16 mouse cellular contexts compared by ENCODE assay signal in the genomic region with DNA sequence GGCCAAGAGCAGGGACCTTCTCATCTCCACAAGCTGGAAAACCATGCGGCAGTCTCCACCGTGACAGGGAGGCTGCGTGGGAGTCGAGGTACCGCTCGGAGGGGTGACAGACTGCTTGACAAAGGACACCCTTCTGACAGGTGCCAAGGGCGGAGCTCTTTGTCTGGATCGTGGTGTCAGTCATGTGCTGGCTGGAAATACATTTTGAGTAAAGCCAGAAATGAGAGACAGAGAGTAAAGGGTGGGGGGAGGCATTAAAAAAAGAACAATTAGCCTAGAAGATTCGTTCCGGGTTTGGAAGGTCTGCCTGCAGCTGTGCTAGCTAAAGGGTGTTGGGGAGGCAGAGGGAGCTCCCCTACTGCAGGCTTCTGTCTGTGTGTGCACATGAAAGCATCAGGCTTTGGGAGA. TPM values are rescaled to one million over a fixed set of nuclear protein-coding genes. Genes with fewer than 3 reads are reported as not detected.
DNase-seq lines count a peak whose midpoint lies in the region; ATAC-seq lines count a peak whose summit lies in the region.
"Had no signal": no experiment of that assay in that cellular context is flagged by ENCODE, and none has a peak within 500 bp of the region (broad histone marks: within the 10 kb centered on the region; RNA-seq: fewer than 3 reads in every experiment).

No protein-coding gene starts in this region.

- intact Hi-C loops in left cerebral cortex, postnatal 4 days (cut with DNase I): no loop called here

- no peaks in the 10 kb centered on the region for H3K4me1 ChIP-seq in forebrain, embryonic 12.5 days
- no peaks in the 10 kb centered on the region for H3K4me1 ChIP-seq in forebrain, embryonic 11.5 days (replicated peaks; ENCODE audit: control insufficient read depth, insufficient read depth, low read length)
- no peaks in the 10 kb centered on the region; the same call in 1 of the 2 replicates for H3K4me1 ChIP-seq in forebrain, embryonic 16.5 days (replicated peaks; ENCODE audit: control insufficient read depth, insufficient read depth, low read length)
- no peaks in the 10 kb centered on the region for H3K4me1 ChIP-seq in midbrain, embryonic 15.5 days
- H3K4me1 ChIP-seq: embryonic facial prominence, embryonic 12.5 days; stomach, embryonic 15.5 days had no signal

- peaks cover 46% of the 10 kb centered on the region for H3K36me3 ChIP-seq in forebrain, embryonic 12.5 days (replicated peaks)
- H3K36me3 ChIP-seq in forebrain, embryonic 11.5 days (ENCODE audit: control insufficient read depth, insufficient read depth, low read length): peaks cover 2% of the 10 kb centered on the region; the same call in 1 of the 2 replicates
- peaks cover 26% of the 10 kb centered on the region for H3K36me3 ChIP-seq in forebrain, embryonic 16.5 days (ENCODE audit: control insufficient read depth, insufficient read depth)
- peaks cover 37% of the 10 kb centered on the region for H3K36me3 ChIP-seq in midbrain, embryonic 15.5 days (replicated peaks)

- H3K27me3 ChIP-seq in forebrain, embryonic 12.5 days: no peaks in the 10 kb centered on the region; the same call in 1 of the 2 replicates
- H3K27me3 ChIP-seq in forebrain, embryonic 11.5 days (ENCODE audit: control insufficient read depth, insufficient read depth, low read length): no peaks in the 10 kb centered on the region
- H3K27me3 ChIP-seq in forebrain, embryonic 16.5 days (replicated peaks; ENCODE audit: control insufficient read depth, insufficient read depth, low read length): no peaks in the 10 kb centered on the region
- H3K27me3 ChIP-seq in midbrain, embryonic 15.5 days (replicated peaks): no peaks in the 10 kb centered on the region
- H3K27me3 ChIP-seq: embryonic facial prominence, embryonic 12.5 days; stomach, embryonic 15.5 days had no signal

- DNase-seq in forebrain, embryonic 11.5 days (ENCODE audit: low spot score): no peak
- peak; percentile 20 to 38 for DNase-seq in left cerebral cortex, adult 9 months (ENCODE audit: low spot score in 2 of 2)
- DNase-seq in left cerebral cortex, postnatal 4 days: no peak
- no peak for DNase-seq in retina, embryonic 14.5 days (ENCODE audit: low spot score)
- no peak for DNase-seq in yolk sac, embryonic 10.5 days (ENCODE audit: low spot score)
- DNase-seq: cerebellum, postnatal 14 days; gastrocnemius, adult 2 months; kidney, adult 8-10 months; lung, postnatal 10 days had no signal

- ATAC-seq in forebrain, embryonic 12.5 days (ENCODE audit: low FRiP score): no peak
- ATAC-seq in forebrain, embryonic 11.5 days (replicated peaks; ENCODE audit: low FRiP score): no peak
- ATAC-seq in forebrain, embryonic 16.5 days: peak; percentile 70
- no peak; the same call in 1 of the 2 replicates for ATAC-seq in midbrain, embryonic 15.5 days (replicated peaks)

- WGBS in forebrain, embryonic 12.5 days: 81% methylated on average over 10 of the region's 10 CpGs
- WGBS in forebrain, embryonic 11.5 days: 84% methylated on average over 10 of the region's 10 CpGs
- 49% methylated on average over 10 of the region's 10 CpGs for WGBS in forebrain, embryonic 16.5 days
- 75% methylated on average over 10 of the region's 10 CpGs for WGBS in midbrain, embryonic 15.5 days

- no peak overlapping the region for H3K9ac ChIP-seq in forebrain, embryonic 12.5 days
- H3K9ac ChIP-seq in forebrain, embryonic 11.5 days (ENCODE audit: low read length): no peak overlapping the region
- H3K9ac ChIP-seq in forebrain, embryonic 16.5 days (replicated peaks; ENCODE audit: low read depth, low read length): 0 out of 2 replicates have a peak overlapping the region, but pooled peaks have one; percentile 1
- no peak overlapping the region for H3K9ac ChIP-seq in midbrain, embryonic 15.5 days
- H3K9ac ChIP-seq: embryonic facial prominence, embryonic 12.5 days; stomach, embryonic 15.5 days had no signal

- no peak overlapping the region for H3K4me3 ChIP-seq in forebrain, embryonic 12.5 days (replicated peaks)
- H3K4me3 ChIP-seq in forebrain, embryonic 11.5 days (ENCODE audit: low read depth, low read length): no peak overlapping the region
- no peak overlapping the region for H3K4me3 ChIP-seq in forebrain, embryonic 16.5 days (replicated peaks; ENCODE audit: low read length)
- no peak overlapping the region for H3K4me3 ChIP-seq in midbrain, embryonic 15.5 days
- H3K4me3 ChIP-seq: embryonic facial prominence, embryonic 12.5 days; gastrocnemius, adult 2 months; stomach, embryonic 15.5 days had no signal

- no peak overlapping the region for H3K4me2 ChIP-seq in forebrain, embryonic 12.5 days
- no peak overlapping the region for H3K4me2 ChIP-seq in forebrain, embryonic 11.5 days (ENCODE audit: low read depth, low read length, severe bottlenecking)
- H3K4me2 ChIP-seq in forebrain, embryonic 16.5 days (ENCODE audit: low read length): no peak overlapping the region
- H3K4me2 ChIP-seq in midbrain, embryonic 15.5 days: no peak overlapping the region
- H3K4me2 ChIP-seq: embryonic facial prominence, embryonic 12.5 days; liver, embryonic 11.5 days; stomach, embryonic 15.5 days had no signal

- H3K9me3 ChIP-seq in forebrain, embryonic 12.5 days: no peaks in the 10 kb centered on the region
- H3K9me3 ChIP-seq in forebrain, embryonic 11.5 days (ENCODE audit: control insufficient read depth, low read length): no peaks in the 10 kb centered on the region
- no peaks in the 10 kb centered on the region for H3K9me3 ChIP-seq in forebrain, embryonic 16.5 days (ENCODE audit: control insufficient read depth, low read length)
- H3K9me3 ChIP-seq in midbrain, embryonic 15.5 days: no peaks in the 10 kb centered on the region
- H3K9me3 ChIP-seq: embryonic facial prominence, embryonic 12.5 days; stomach, embryonic 15.5 days had no signal

- peak overlapping the region; percentile 32 for H3K27ac ChIP-seq in forebrain, embryonic 12.5 days
- no peak overlapping the region for H3K27ac ChIP-seq in forebrain, embryonic 11.5 days (ENCODE audit: low read depth, low read length)
- peak overlapping the region; percentile 77 for H3K27ac ChIP-seq in forebrain, embryonic 16.5 days (ENCODE audit: low read length)
- peak overlapping the region; percentile 34; the same call in 1 of the 2 replicates for H3K27ac ChIP-seq in midbrain, embryonic 15.5 days
- H3K27ac ChIP-seq: embryonic facial prominence, embryonic 12.5 days; gastrocnemius, adult 2 months; stomach, embryonic 15.5 days had no signal

RNA-seq across cellular contexts. Expression of gene Aifm2, which starts 21.6 kb away (rescaled TPM):
- polyA plus RNA-seq in forebrain, embryonic 12.5 days (2016; fragmentation: Nextera tagmentation; extraction: Ambion mirVana): 5.8 and 6.1 TPM in 2 replicates
- 5.9 and 6.2 TPM in 2 replicates for polyA plus RNA-seq in forebrain, embryonic 11.5 days (2014; fragmentation: Nextera tagmentation; extraction: Ambion mirVana)
- 10 to 100 TPM in 1 of 2 experiments, 1 to 10 TPM in 1; 9.5 to 10.4 TPM for total RNA-seq in left cerebral cortex, postnatal 4 days (2021)
- 5.6 and 7.6 TPM in 2 replicates for polyA plus RNA-seq in forebrain, embryonic 16.5 days (2015; fragmentation: Nextera tagmentation; extraction: Ambion mirVana)
- polyA plus RNA-seq in midbrain, embryonic 15.5 days (2015; fragmentation: Nextera tagmentation; extraction: Ambion mirVana): 12.0 and 14.0 TPM in 2 replicates

RNA-seq across cellular contexts. Expression of gene Tysnd1, which starts 41.4 kb away (rescaled TPM):
- polyA plus RNA-seq in forebrain, embryonic 12.5 days (2016; fragmentation: Nextera tagmentation; extraction: Ambion mirVana): 28.4 and 28.9 TPM in 2 replicates
- 33.4 and 39.0 TPM in 2 replicates for polyA plus RNA-seq in forebrain, embryonic 11.5 days (2014; fragmentation: Nextera tagmentation; extraction: Ambion mirVana)
- 10 to 100 TPM; 32.0 to 36.6 TPM for total RNA-seq in left cerebral cortex, postnatal 4 days (2021)
- polyA plus RNA-seq in forebrain, embryonic 16.5 days (2015; fragmentation: Nextera tagmentation; extraction: Ambion mirVana): 20.2 and 22.4 TPM in 2 replicates
- 31.1 and 32.9 TPM in 2 replicates for polyA plus RNA-seq in midbrain, embryonic 15.5 days (2015; fragmentation: Nextera tagmentation; extraction: Ambion mirVana)

RNA-seq across cellular contexts. Expression of gene H2afy2, which starts 47.3 kb away (rescaled TPM):
- polyA plus RNA-seq in forebrain, embryonic 12.5 days (2016; fragmentation: Nextera tagmentation; extraction: Ambion mirVana): 362 and 384 TPM in 2 replicates
- 260 and 266 TPM in 2 replicates for polyA plus RNA-seq in forebrain, embryonic 11.5 days (2014; fragmentation: Nextera tagmentation; extraction: Ambion mirVana)
- 100 to 1,000 TPM; 124 to 126 TPM for total RNA-seq in left cerebral cortex, postnatal 4 days (2021)
- 301 and 306 TPM in 2 replicates for polyA plus RNA-seq in forebrain, embryonic 16.5 days (2015; fragmentation: Nextera tagmentation; extraction: Ambion mirVana)
- polyA plus RNA-seq in midbrain, embryonic 15.5 days (2015; fragmentation: Nextera tagmentation; extraction: Ambion mirVana): 307 and 327 TPM in 2 replicates
- total RNA-seq: neutrophil, adult 5-6 weeks had no signal

RNA-seq across cellular contexts. Expression of gene Sar1a, which starts 56.6 kb away (rescaled TPM):
- polyA plus RNA-seq in forebrain, embryonic 12.5 days (2016; fragmentation: Nextera tagmentation; extraction: Ambion mirVana): 216 and 221 TPM in 2 replicates
- 231 and 238 TPM in 2 replicates for polyA plus RNA-seq in forebrain, embryonic 11.5 days (2014; fragmentation: Nextera tagmentation; extraction: Ambion mirVana)
- total RNA-seq in left cerebral cortex, postnatal 4 days (2021): 100 to 1,000 TPM; 135 to 139 TPM
- 224 and 244 TPM in 2 replicates for polyA plus RNA-seq in forebrain, embryonic 16.5 days (2015; fragmentation: Nextera tagmentation; extraction: Ambion mirVana)
- 199 and 206 TPM in 2 replicates for polyA plus RNA-seq in midbrain, embryonic 15.5 days (2015; fragmentation: Nextera tagmentation; extraction: Ambion mirVana)

Comparison
In these comparisons a context has a peak if more than half of its experiments do, and no peak if none do; other contexts are left out.
1. DNase-seq: peak in left cerebral cortex, adult 9 months (2 of 2); none in forebrain, embryonic 11.5 days (single experiment), left cerebral cortex, postnatal 4 days (single experiment), retina, embryonic 14.5 days (single experiment) and yolk sac, embryonic 10.5 days (single experiment).